8 mouse cellular contexts compared by ENCODE assay signal in genomic region chr4:147449986-147450385, GRCm38 (mm10). TPM values are rescaled to one million over a fixed set of nuclear protein-coding genes. Genes with fewer than 3 reads are reported as not detected.
DNase-seq lines count a peak whose midpoint lies in the region; ATAC-seq and TF ChIP-seq lines count a peak whose summit lies in the region.
"Not testable (repeated sequence)": the region's sequence is repeated elsewhere in the genome, so short reads cannot be mapped to it uniquely, and the experiment has no call there.
"Had no signal": no experiment of that assay in that cellular context is flagged by ENCODE, and none has a peak within 500 bp of the region (broad histone marks: within the 10 kb centered on the region; RNA-seq: fewer than 3 reads in every experiment).

No protein-coding gene starts in this region.

- not testable (repeated sequence) for H3K79me2 ChIP-seq in MEL (ENCODE audit: control insufficient read depth, insufficient read depth, low read length, poor library complexity)

- not testable (repeated sequence) for DNase-seq in MEL (ENCODE audit: low read depth, low spot score); liver, embryonic 13.5 days
- DNase-seq in midbrain, embryonic 11.5 days (ENCODE audit: low spot score, missing footprints): peak; percentile 83

- H3K4me2 ChIP-seq in embryonic facial prominence, embryonic 12.5 days (replicated peaks): 0 out of 2 replicates have a peak overlapping the region, but pooled peaks have one; percentile 44
- peak overlapping the region; percentile 66; the same call in 1 of the 2 replicates for H3K4me2 ChIP-seq in heart, embryonic 12.5 days
- H3K4me2 ChIP-seq in kidney, embryonic 15.5 days: peak overlapping the region; percentile 50
- H3K4me2 ChIP-seq in limb, embryonic 12.5 days: peak overlapping the region; percentile 58
- peak overlapping the region; percentile 69 for H3K4me2 ChIP-seq in liver, embryonic 13.5 days
- H3K4me2 ChIP-seq in midbrain, embryonic 11.5 days: not testable (repeated sequence)

- TF ChIP-seq RAD21 in MEL (IDR thresholded peaks at IDR 0.05; ENCODE audit: low read depth, low read length): not testable (repeated sequence)

- H3K4me3 ChIP-seq in MEL (ENCODE audit: control insufficient read depth in 1 of 2, insufficient read depth in 1 of 2, low read depth in 2 of 2, low read length in 2 of 2): peak overlapping the region; percentile 80 to 82
- 0 out of 2 replicates have a peak overlapping the region, but pooled peaks have one; percentile 28 for H3K4me3 ChIP-seq in embryonic facial prominence, embryonic 12.5 days
- H3K4me3 ChIP-seq in heart, embryonic 12.5 days: peak overlapping the region; percentile 35; the same call in 1 of the 2 replicates
- peak overlapping the region; percentile 37 for H3K4me3 ChIP-seq in kidney, embryonic 15.5 days (replicated peaks)
- H3K4me3 ChIP-seq in limb, embryonic 12.5 days (replicated peaks): peak overlapping the region; percentile 41; the same call in 1 of the 2 replicates
- H3K4me3 ChIP-seq in liver, embryonic 13.5 days (replicated peaks): peak overlapping the region; percentile 59
- not testable (repeated sequence) for H3K4me3 ChIP-seq in midbrain, embryonic 11.5 days (ENCODE audit: low read depth, low read length)

- not testable (repeated sequence) for H3K9ac ChIP-seq in MEL (ENCODE audit: control insufficient read depth, low read depth, low read length, poor library complexity, severe bottlenecking); embryonic facial prominence, embryonic 12.5 days; heart, embryonic 12.5 days; kidney, embryonic 15.5 days; limb, embryonic 12.5 days (replicated peaks); midbrain, embryonic 11.5 days (ENCODE audit: low read length)
- peak overlapping the region; percentile 67; the same call in 1 of the 2 replicates for H3K9ac ChIP-seq in liver, embryonic 13.5 days

- H3K9me3 ChIP-seq in MEL (replicated peaks; ENCODE audit: insufficient read depth, low read length); heart, embryonic 12.5 days (replicated peaks); kidney, embryonic 15.5 days (replicated peaks); liver, embryonic 13.5 days (replicated peaks); midbrain, embryonic 11.5 days (ENCODE audit: control insufficient read depth, low read length): not testable (repeated sequence)
- H3K9me3 ChIP-seq in embryonic facial prominence, embryonic 12.5 days: peaks cover 17% of the 10 kb centered on the region
- peaks cover 19% of the 10 kb centered on the region for H3K9me3 ChIP-seq in limb, embryonic 12.5 days

- not testable (repeated sequence) for H3K27ac ChIP-seq in MEL (ENCODE audit: control insufficient read depth, low read depth, low read length); embryonic facial prominence, embryonic 12.5 days; heart, embryonic 12.5 days (ENCODE audit: poor library complexity, severe bottlenecking); kidney, embryonic 15.5 days; limb, embryonic 12.5 days; liver, embryonic 13.5 days; midbrain, embryonic 11.5 days (ENCODE audit: low read depth, low read length)

- not testable (repeated sequence) for TF ChIP-seq POLR2A in MEL (IDR thresholded peaks at IDR 0.05; ENCODE audit: control insufficient read depth in 1 of 2, insufficient read depth in 1 of 2, low read depth in 1 of 2, low read length in 2 of 2, poor library complexity in 1 of 2)

- not testable (repeated sequence) for H3K36me3 ChIP-seq in MEL (ENCODE audit: control insufficient read depth in 1 of 2, insufficient read depth in 2 of 2, low read length in 2 of 2); embryonic facial prominence, embryonic 12.5 days; heart, embryonic 12.5 days; kidney, embryonic 15.5 days; limb, embryonic 12.5 days; liver, embryonic 13.5 days; midbrain, embryonic 11.5 days (ENCODE audit: control insufficient read depth, insufficient read depth, low read length)

- H3K27me3 ChIP-seq in MEL (ENCODE audit: control insufficient read depth in 1 of 2, insufficient read depth in 2 of 2, low read length in 2 of 2); embryonic facial prominence, embryonic 12.5 days; heart, embryonic 12.5 days (replicated peaks); kidney, embryonic 15.5 days; limb, embryonic 12.5 days; liver, embryonic 13.5 days; midbrain, embryonic 11.5 days (ENCODE audit: control insufficient read depth, insufficient read depth, low read length): not testable (repeated sequence)

- H3K4me1 ChIP-seq in MEL (ENCODE audit: control insufficient read depth in 1 of 2, insufficient read depth in 2 of 2, low read length in 2 of 2); embryonic facial prominence, embryonic 12.5 days; heart, embryonic 12.5 days (replicated peaks); kidney, embryonic 15.5 days; limb, embryonic 12.5 days (replicated peaks); liver, embryonic 13.5 days (replicated peaks); midbrain, embryonic 11.5 days (ENCODE audit: control insufficient read depth, insufficient read depth, low read length): not testable (repeated sequence)

- TF ChIP-seq CTCF in MEL (IDR thresholded peaks at IDR 0.05 in 2 of 3, conservative IDR thresholded peaks at IDR 0.05 in 1 of 3; ENCODE audit: control insufficient read depth in 1 of 3, insufficient read depth in 1 of 3, low read depth in 2 of 3, low read length in 3 of 3, poor library complexity in 1 of 3, severe bottlenecking in 1 of 3): not testable (repeated sequence)

- not testable (repeated sequence) for TF ChIP-seq EP300 in MEL (IDR thresholded peaks at IDR 0.05; ENCODE audit: low read depth in 1 of 2, low read length in 2 of 2)

- WGBS in embryonic facial prominence, embryonic 12.5 days: 77% methylated on average over 2 of the region's 2 CpGs
- 67% methylated on average over 2 of the region's 2 CpGs for WGBS in heart, embryonic 12.5 days
- WGBS in kidney, embryonic 15.5 days: 75% methylated on average over 2 of the region's 2 CpGs
- WGBS in limb, embryonic 12.5 days: 74% methylated on average over 2 of the region's 2 CpGs
- WGBS in liver, embryonic 13.5 days (ENCODE audit: insufficient replicate concordance): 60% methylated on average over 2 of the region's 2 CpGs
- 72% methylated on average over 2 of the region's 2 CpGs for WGBS in midbrain, embryonic 11.5 days

- not testable (repeated sequence) for ATAC-seq in embryonic facial prominence, embryonic 12.5 days (ENCODE audit: insufficient number of reproducible peaks, insufficient read depth, low FRiP score, low TSS enrichment); heart, embryonic 12.5 days (ENCODE audit: insufficient number of reproducible peaks, low FRiP score); kidney, embryonic 15.5 days (replicated peaks; ENCODE audit: low FRiP score); limb, embryonic 12.5 days (ENCODE audit: insufficient number of reproducible peaks, insufficient read depth, low FRiP score, low TSS enrichment, low read depth); liver, embryonic 13.5 days (ENCODE audit: low read depth); midbrain, embryonic 11.5 days (ENCODE audit: low FRiP score)

RNA-seq across cellular contexts. Expression of gene Zfp982, which starts 42.2 kb away (rescaled TPM):
- total RNA-seq in MEL (2012; rRNA removed): 1.7 TPM in 2 replicates
- under 1 TPM in 1 of 2 experiments, not detected in 1; 0.99 TPM for polyA plus RNA-seq in MEL (2012; ENCODE audit: insufficient read depth in 1 of 2, insufficient read length in 2 of 2, low read depth in 1 of 2, low replicate concordance in 2 of 2, missing spikeins in 1 of 2)
- polyA plus RNA-seq in embryonic facial prominence, embryonic 12.5 days (2016; fragmentation: Nextera tagmentation; extraction: Ambion mirVana): 9.8 and 11.3 TPM in 2 replicates
- polyA plus RNA-seq in heart, embryonic 12.5 days (2016; fragmentation: Nextera tagmentation; extraction: Ambion mirVana): 10.0 and 11.7 TPM in 2 replicates
- polyA plus RNA-seq in kidney, embryonic 15.5 days (2015; fragmentation: Nextera tagmentation; extraction: Ambion mirVana): 7.7 and 8.0 TPM in 2 replicates
- 13.6 and 16.5 TPM in 2 replicates for polyA plus RNA-seq in limb, embryonic 12.5 days (2016; fragmentation: Nextera tagmentation; extraction: Ambion mirVana)
- polyA plus RNA-seq in liver, embryonic 13.5 days (2015; fragmentation: Nextera tagmentation; extraction: Ambion mirVana): 2.4 and 3.4 TPM in 2 replicates
- 6.2 and 7.8 TPM in 2 replicates for polyA plus RNA-seq in midbrain, embryonic 11.5 days (2014; fragmentation: Nextera tagmentation; extraction: Ambion mirVana)
- polyA plus RNA-seq: adrenal gland, adult 2 months had no signal
